Mouse (Mus musculus): ENCODE measurements around the gene Dnajb3. TPM values are rescaled to one million over a fixed set of nuclear protein-coding genes. Genes with fewer than 3 reads are reported as not detected.
"Not testable (repeated sequence)": the region's sequence is repeated elsewhere in the genome, so short reads cannot be mapped to it uniquely, and the experiment has no call there.

Dnajb3 gene
- total and polyA plus RNA-seq, 3 experiments, result not detected

- Histone ChIP-seq H3K9ac (ENCODE audit: insufficient read depth, low read depth) (no peak within 1 kb of the TSS), H3K4me1 (ENCODE audit: control insufficient read depth in 1 of 2, insufficient read depth in 2 of 2) (0 out of 4 replicates have a peak, but pooled peaks cover 0 to 3% of the 10 kb centered on the region in 2 experiments), H3K4me3 (replicated peaks in 1 of 3; ENCODE audit: low read depth in 2 of 3, low read length in 2 of 3, poor library complexity in 1 of 3) (no peak within 1 kb of the TSS), H3K9me3 (replicated peaks; ENCODE audit: low read length) (peaks cover 58% of the 10 kb centered on the region), H3K79me2 (replicated peaks; ENCODE audit: control insufficient read depth, extremely low read depth, insufficient read depth, poor library complexity, severe bottlenecking) (no peaks in the 10 kb centered on the region), H3K27me3 (replicated peaks) (no peaks in the 10 kb centered on the region), H3K4me2 (ENCODE audit: insufficient read depth, low read depth, poor library complexity, severe bottlenecking) (no peak within 1 kb of the TSS), H3K27ac (ENCODE audit: insufficient read depth, low read depth) (no peak within 1 kb of the TSS), H3K36me3 (replicated peaks in 1 of 2; ENCODE audit: control insufficient read depth in 1 of 2, insufficient read depth in 1 of 2, low read length in 1 of 2) (no peaks in the 10 kb centered on the region)
- DNase-seq (ENCODE audit: extremely low read depth), result no peak
- in situ Hi-C loops (cut with MboI; ENCODE audit: low pct_ligation_motif_present, low pct_unique_long_range_greater_than_20kb, low sequenced_read_pairs), result no loop called here
- dilution Hi-C loops (cut with MboI; ENCODE audit: extremely low pct_ligation_motif_present, extremely low pct_unique_long_range_greater_than_20kb, low sequenced_read_pairs), result no loop called here
- no peak for TF ChIP-seq ZC3H11A (IDR thresholded peaks at IDR 0.05; ENCODE audit: low read depth, low read length)
- TF ChIP-seq NRF1 (IDR thresholded peaks at IDR 0.05; ENCODE audit: low read depth, low read length), result no peak
- no peak for TF ChIP-seq EP300 (IDR thresholded peaks at IDR 0.05; ENCODE audit: low read length)
- no peak for TF ChIP-seq CHD1 (IDR thresholded peaks at IDR 0.05; ENCODE audit: low read depth, low read length)
- TF ChIP-seq JUND (conservative IDR thresholded peaks at IDR 0.05; ENCODE audit: low read depth, low read length), result no peak
- no peak for TF ChIP-seq SMC3 (IDR thresholded peaks at IDR 0.05; ENCODE audit: low read depth, low read length)
- no peak for TF ChIP-seq BHLHE40 (IDR thresholded peaks at IDR 0.05; ENCODE audit: low read depth, low read length)
- no peak for TF ChIP-seq TBP (conservative IDR thresholded peaks at IDR 0.05; ENCODE audit: low read depth, low read length)
- TF ChIP-seq USF1 (IDR thresholded peaks at IDR 0.05; ENCODE audit: low read depth, low read length), result no peak
- TF ChIP-seq ZMIZ1 (IDR thresholded peaks at IDR 0.05; ENCODE audit: low read depth, low read length), result no peak
- no peak for TF ChIP-seq ZNF384 (IDR thresholded peaks at IDR 0.05; ENCODE audit: low read depth, low read length)
Observed at GRCm38 (mm10) chr1:88226670-88227379, 21.2 kb upstream of the Dnajb3 start, which contains the start of gene Mroh2a. Gene Mroh2a, plus strand, starts transcription at chr1:88226986.

GRCm38 (mm10) chr1:88225741-88226140 lies 20.2 kb upstream of the Dnajb3 start:
- no peak overlapping the region for H3K9ac ChIP-seq (ENCODE audit: insufficient read depth, low read depth)
- no peaks in the 10 kb centered on the region for H3K36me3 ChIP-seq (replicated peaks in 1 of 2; ENCODE audit: control insufficient read depth in 1 of 2, insufficient read depth in 1 of 2, low read length in 1 of 2)
- H3K4me1 ChIP-seq (ENCODE audit: control insufficient read depth in 1 of 2, insufficient read depth in 2 of 2), result 0 out of 4 replicates have a peak, but pooled peaks cover 0 to 3% of the 10 kb centered on the region in 2 experiments
- no peak overlapping the region for H3K27ac ChIP-seq (ENCODE audit: insufficient read depth, low read depth)
- no peak for DNase-seq (ENCODE audit: extremely low read depth)
- H3K4me2 ChIP-seq (ENCODE audit: insufficient read depth, low read depth, poor library complexity, severe bottlenecking), result no peak overlapping the region
- dilution Hi-C loops (cut with MboI; ENCODE audit: extremely low pct_ligation_motif_present, extremely low pct_unique_long_range_greater_than_20kb, low sequenced_read_pairs) (no loop called here), in situ Hi-C loops (cut with MboI; ENCODE audit: low pct_ligation_motif_present, low pct_unique_long_range_greater_than_20kb, low sequenced_read_pairs) (no loop called here)
- no peak overlapping the region for H3K4me3 ChIP-seq (replicated peaks in 1 of 3; ENCODE audit: low read depth in 2 of 3, low read length in 2 of 3, poor library complexity in 1 of 3)
- TF ChIP-seq POLR2AphosphoS2 (IDR thresholded peaks at IDR 0.05; ENCODE audit: low read depth, low read length) (no peak), RAD21 (IDR thresholded peaks at IDR 0.05; ENCODE audit: low read depth, low read length) (no peak), TBP (conservative IDR thresholded peaks at IDR 0.05; ENCODE audit: low read depth, low read length) (no peak), KAT2A (IDR thresholded peaks at IDR 0.05; ENCODE audit: insufficient replicate concordance, low read length) (0 out of 2 replicates have a peak, but pooled peaks have one; percentile 24), MAX (IDR thresholded peaks at IDR 0.05; ENCODE audit: low read length) (no peak)
- no peaks in the 10 kb centered on the region for H3K79me2 ChIP-seq (replicated peaks; ENCODE audit: control insufficient read depth, extremely low read depth, insufficient read depth, poor library complexity, severe bottlenecking)
- no peaks in the 10 kb centered on the region for H3K27me3 ChIP-seq (replicated peaks)
- peaks cover 57% of the 10 kb centered on the region for H3K9me3 ChIP-seq (replicated peaks; ENCODE audit: low read length)

DNA sequence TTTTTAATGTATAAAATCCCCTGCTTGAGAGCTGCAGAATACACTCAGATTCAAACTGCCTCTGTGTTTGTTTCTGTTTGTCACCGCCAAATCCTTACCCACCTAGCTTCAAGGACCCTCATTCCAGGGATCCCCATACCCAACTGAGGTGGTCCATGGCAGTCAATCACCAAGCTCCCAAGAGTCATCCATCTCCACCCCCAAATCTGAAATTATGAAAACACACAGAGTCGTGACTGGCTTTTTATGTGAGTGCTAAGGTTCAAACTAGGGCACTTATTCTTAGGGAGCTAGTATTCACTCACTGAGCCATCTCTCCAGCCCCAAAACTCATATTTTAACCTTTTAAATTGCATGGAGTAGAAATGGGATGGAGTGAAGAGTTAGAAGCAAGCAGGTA lies 19.7 kb upstream of the Dnajb3 start:
- H3K27ac ChIP-seq (ENCODE audit: insufficient read depth, low read depth); DNase-seq (ENCODE audit: extremely low read depth); H3K27me3 ChIP-seq (replicated peaks); H3K79me2 ChIP-seq (replicated peaks; ENCODE audit: control insufficient read depth, extremely low read depth, insufficient read depth, poor library complexity, severe bottlenecking); H3K4me2 ChIP-seq (ENCODE audit: insufficient read depth, low read depth, poor library complexity, severe bottlenecking); in situ Hi-C loops (cut with MboI; ENCODE audit: low pct_ligation_motif_present, low pct_unique_long_range_greater_than_20kb, low sequenced_read_pairs); H3K36me3 ChIP-seq (replicated peaks in 1 of 2; ENCODE audit: control insufficient read depth in 1 of 2, insufficient read depth in 1 of 2, low read length in 1 of 2); H3K4me1 ChIP-seq (ENCODE audit: control insufficient read depth in 1 of 2, insufficient read depth in 2 of 2); dilution Hi-C loops (cut with MboI; ENCODE audit: extremely low pct_ligation_motif_present, extremely low pct_unique_long_range_greater_than_20kb, low sequenced_read_pairs); H3K4me3 ChIP-seq (replicated peaks in 1 of 3; ENCODE audit: low read depth in 2 of 3, low read length in 2 of 3, poor library complexity in 1 of 3); H3K9ac ChIP-seq (ENCODE audit: insufficient read depth, low read depth): not testable (repeated sequence)
- peaks cover 57% of the 10 kb centered on the region for H3K9me3 ChIP-seq (replicated peaks; ENCODE audit: low read length)

All from CH12.LX (cell line).